Mouse (Mus musculus): ENCODE measurements at regions not wholly inside any gene's neighbourhood (a gene's known extent, or its start where the extent isn't known, plus 50 kb on each side); places are given as distances from the start of the nearest gene placed in this dataset.

DNA sequence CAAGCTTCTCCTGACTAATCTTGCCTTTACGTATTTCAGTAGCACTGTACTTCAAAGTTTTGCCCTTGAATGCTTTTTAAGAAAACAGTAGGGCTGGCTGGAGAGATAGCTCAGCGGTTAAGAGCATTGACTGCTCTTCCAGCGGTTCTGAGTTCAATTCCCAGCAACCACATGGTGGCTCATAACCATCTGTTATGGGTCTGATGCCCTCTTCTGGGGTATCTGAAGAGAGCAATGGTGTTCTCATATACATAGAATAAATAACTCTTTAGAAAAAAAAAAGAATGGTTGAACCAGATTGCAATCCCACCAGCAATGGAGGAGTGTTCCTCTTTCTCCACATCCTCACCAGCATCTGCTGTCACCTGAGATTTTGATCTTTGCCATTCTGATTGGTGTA lies 372.6 kb downstream of the Gpat3 start:
- TF ChIP-seq CTCF (IDR thresholded peaks at IDR 0.05; ENCODE audit: borderline replicate concordance, extremely low read depth, insufficient read depth, insufficient read length) (no peak), POLR2A (IDR thresholded peaks at IDR 0.05; ENCODE audit: borderline replicate concordance, extremely low read depth, insufficient read depth, insufficient read length, poor library complexity, severe bottlenecking) (no peak)

Measured in brain, embryonic 14.5 days (tissue).